Mouse (Mus musculus) CH12.LX (cell line): ENCODE measurements around the gene Tenm1. TPM values are rescaled to one million over a fixed set of nuclear protein-coding genes. Genes with fewer than 3 reads are reported as not detected.
A peak's percentile ranks its signal among the peaks of the same experiment; 100 is the strongest.

Source experiments
- DNase-seq: peaks from one replicate; pipeline ENCODE4 v3.0.0-alpha.2; 2013; ENCODE audit errors: extremely low read depth
- H3K27ac ChIP-seq: 2 replicates; pipeline ENCODE4 v1.5.1; 2012; ENCODE audit warnings: low read depth, mild to moderate bottlenecking, control low read depth, moderate library complexity; ENCODE audit not compliant: insufficient read depth
- H3K27me3 ChIP-seq: replicated peaks from 2 replicates; pipeline ENCODE3; 2012; ENCODE audit warnings: inconsistent platforms
- H3K36me3 ChIP-seq, 2 experiments: replicated peaks in 1 of 2; 2 replicates each; pipeline versions ENCODE3 to v1.6.1; 2012; ENCODE audit warnings: inconsistent platforms in 1 of 2, low read length in 1 of 2, mild to moderate bottlenecking in 1 of 2, mixed read lengths in 1 of 2, moderate library complexity in 1 of 2; ENCODE audit not compliant: control insufficient read depth in 1 of 2, insufficient read depth in 1 of 2
- H3K4me1 ChIP-seq, 2 experiments: 2 replicates each; pipeline ENCODE4 v1.6.1; 2012; ENCODE audit warnings: inconsistent platforms in 1 of 2, moderate library complexity in 1 of 2; ENCODE audit not compliant: insufficient read depth in 2 of 2, control insufficient read depth in 1 of 2
- H3K4me2 ChIP-seq: 2 replicates; pipeline ENCODE4 v1.6.1; 2012; ENCODE audit warnings: low read depth, mild to moderate bottlenecking, control low read depth; ENCODE audit not compliant: poor library complexity, insufficient read depth, severe bottlenecking
- H3K4me3 ChIP-seq, 3 experiments: fragments of 150-350 bp in 1 of 3; sonication (generic) in 1 of 3; replicated peaks in 1 of 3; 2 replicates each; pipeline versions ENCODE3 to v1.5.1; 2011 to 2012; ENCODE audit warnings: low read depth in 2 of 3, low read length in 2 of 3, mild to moderate bottlenecking in 2 of 3, moderate library complexity in 2 of 3, control low read depth in 1 of 3, improper control_type of control experiment in 1 of 3, inconsistent platforms in 1 of 3, mixed read lengths in 1 of 3; ENCODE audit not compliant: poor library complexity in 1 of 3
- H3K79me2 ChIP-seq: replicated peaks from 2 replicates; pipeline ENCODE4 v1.6.1; 2012; ENCODE audit warnings: mild to moderate bottlenecking, moderate library complexity; ENCODE audit not compliant: control insufficient read depth, poor library complexity, insufficient read depth, severe bottlenecking; ENCODE audit errors: extremely low read depth
- H3K9ac ChIP-seq: 2 replicates; pipeline ENCODE4 v1.6.1; 2012; ENCODE audit warnings: low read depth, mild to moderate bottlenecking, control low read depth, moderate library complexity; ENCODE audit not compliant: insufficient read depth
- H3K9me3 ChIP-seq: replicated peaks from 2 replicates; pipeline ENCODE3; 2012; ENCODE audit warnings: low read length, inconsistent platforms, mixed read lengths
- CHD1 ChIP-seq: IDR thresholded peaks from 2 replicates; pipeline ENCODE4 v1.6.1; 2012; ENCODE audit warnings: low read depth, low read length, improper control_type of control experiment, inconsistent platforms
- CTCF ChIP-seq, 2 experiments: IDR thresholded peaks in 1 of 2; conservative IDR thresholded peaks in 1 of 2; 2 replicates each; pipeline ENCODE4 v1.5.1; 2011 to 2012; ENCODE audit warnings: low read depth in 2 of 2, low read length in 2 of 2, improper control_type of control experiment in 1 of 2, inconsistent platforms in 1 of 2, mild to moderate bottlenecking in 1 of 2, moderate library complexity in 1 of 2
- E2F4 ChIP-seq: IDR thresholded peaks from 2 replicates; pipeline ENCODE4 v1.6.1; 2011; ENCODE audit warnings: low read depth, low read length, improper control_type of control experiment; ENCODE audit not compliant: insufficient replicate concordance
- EP300 ChIP-seq: IDR thresholded peaks from 2 replicates; pipeline ENCODE4 v1.6.1; 2011; ENCODE audit warnings: low read length, improper control_type of control experiment
- GABPA ChIP-seq: IDR thresholded peaks from 2 replicates; pipeline ENCODE4 v1.6.1; 2012; ENCODE audit warnings: low read depth, low read length, improper control_type of control experiment, inconsistent platforms; ENCODE audit not compliant: insufficient replicate concordance
- IRF4 ChIP-seq: IDR thresholded peaks from 2 replicates; pipeline ENCODE4 v1.6.1; 2014; ENCODE audit warnings: low read depth, mild to moderate bottlenecking, inconsistent platforms, low read length, improper control_type of control experiment
- KAT2A ChIP-seq: IDR thresholded peaks from 2 replicates; pipeline ENCODE4 v1.6.1; 2012; ENCODE audit warnings: low read length, improper control_type of control experiment, inconsistent platforms; ENCODE audit not compliant: insufficient replicate concordance
- MAFK ChIP-seq: IDR thresholded peaks from 2 replicates; pipeline ENCODE4 v1.6.1; 2011; ENCODE audit warnings: low read length, improper control_type of control experiment; ENCODE audit not compliant: insufficient replicate concordance
- MAZ ChIP-seq: IDR thresholded peaks from 2 replicates; pipeline ENCODE4 v1.6.1; 2012; ENCODE audit warnings: low read depth, mild to moderate bottlenecking, inconsistent platforms, low read length, improper control_type of control experiment, moderate library complexity
- MEF2A ChIP-seq: IDR thresholded peaks from 2 replicates; pipeline ENCODE4 v1.6.1; 2014; ENCODE audit warnings: low read depth, mild to moderate bottlenecking, inconsistent platforms, low read length, improper control_type of control experiment, borderline replicate concordance
- MYC ChIP-seq: IDR thresholded peaks from 2 replicates; pipeline ENCODE4 v1.6.1; 2011; ENCODE audit warnings: low read depth, mild to moderate bottlenecking, improper control_type of control experiment, low read length
- NELFE ChIP-seq: IDR thresholded peaks from 2 replicates; pipeline ENCODE4 v1.6.1; 2011; ENCODE audit warnings: low read depth, low read length, improper control_type of control experiment
- NRF1 ChIP-seq: IDR thresholded peaks from 2 replicates; pipeline ENCODE4 v1.6.1; 2014; ENCODE audit warnings: low read depth, mild to moderate bottlenecking, inconsistent platforms, low read length, improper control_type of control experiment, moderate library complexity
- POLR2A ChIP-seq: IDR thresholded peaks from 2 replicates; pipeline ENCODE4 v1.6.1; 2011; ENCODE audit warnings: low read depth, mild to moderate bottlenecking, improper control_type of control experiment, low read length
- RAD21 ChIP-seq: IDR thresholded peaks from 2 replicates; pipeline ENCODE4 v1.6.1; 2011; ENCODE audit warnings: low read depth, mild to moderate bottlenecking, low read length, improper control_type of control experiment, moderate library complexity
- SMC3 ChIP-seq: IDR thresholded peaks from 2 replicates; pipeline ENCODE4 v1.6.1; 2011; ENCODE audit warnings: low read depth, low read length, improper control_type of control experiment
- TCF12 ChIP-seq: IDR thresholded peaks from 2 replicates; pipeline ENCODE4 v1.6.1; 2014; ENCODE audit warnings: low read depth, mild to moderate bottlenecking, inconsistent platforms, low read length, improper control_type of control experiment
- UBTF ChIP-seq: IDR thresholded peaks from 2 replicates; pipeline ENCODE4 v1.6.1; 2012; ENCODE audit warnings: low read depth, mild to moderate bottlenecking, inconsistent platforms, low read length, improper control_type of control experiment, moderate library complexity
- USF2 ChIP-seq: conservative IDR thresholded peaks from 2 replicates; pipeline ENCODE4 v1.6.1; 2011; ENCODE audit warnings: low read depth, low read length, improper control_type of control experiment
- dilution Hi-C: fragments of 300-500 bp; cut with MboI; formaldehyde crosslinking; loops from 2 replicates; pipeline ENCODE4 v1.14.3; 2020; ENCODE audit warnings: low sequenced_read_pairs; ENCODE audit not compliant: extremely low pct_unique_long_range_greater_than_20kb, extremely low pct_ligation_motif_present
- in situ Hi-C: fragments of 300-500 bp; cut with MboI; formaldehyde crosslinking; loops from 3 replicates; pipeline ENCODE4 v1.14.3; 2019; ENCODE audit warnings: low sequenced_read_pairs, low pct_ligation_motif_present, low pct_unique_long_range_greater_than_20kb, mixed read lengths
- polyA plus RNA-seq: library from polyadenylated mRNA; unstranded; fragments of >175 nt; gene quantifications from 2 replicates; pipeline ENCODE4 v1.2.1, GENCODE M21; 2012; ENCODE audit warnings: low read depth; ENCODE audit not compliant: insufficient read length
- total RNA-seq, 2 experiments: library from RNA; depleted of rRNA; stranded (reverse); fragments of 300-350 nt in 1 of 2; fragments of >200 nt in 1 of 2; gene quantifications; 2 replicates each; pipeline ENCODE4 v1.2.3; 2012 to 2014

Tenm1 gene
- total and polyA plus RNA-seq, 3 experiments, result 0.20 TPM; not detected in 2

DNA sequence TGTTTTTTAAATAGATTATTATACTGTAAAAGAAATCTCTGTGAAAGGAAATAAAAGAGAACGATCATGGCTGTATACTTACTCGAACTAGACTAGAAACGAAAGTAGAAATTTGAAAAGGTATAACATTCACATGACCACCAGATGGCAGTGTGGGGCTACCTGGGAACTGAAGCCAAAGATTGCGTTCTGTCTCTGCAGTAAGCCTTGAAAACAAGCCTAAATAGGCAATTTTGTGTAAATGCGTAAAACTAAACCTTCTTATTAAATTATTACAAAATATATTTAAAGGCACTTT, 888.2 kb downstream of the Tenm1 start:
- Histone ChIP-seq H3K36me3 (no peaks in the 10 kb centered on the region), H3K4me2 (no peak overlapping the region), H3K27ac (no peak overlapping the region), H3K4me1 (peaks cover 2 to 10% of the 10 kb centered on the region in 2 experiments; a peak in 2 of 4 replicates), H3K9me3 (no peaks in the 10 kb centered on the region), H3K79me2 (no peaks in the 10 kb centered on the region), H3K4me3 (peak overlapping the region in 1 of 3 experiments; percentile 46), H3K27me3 (no peaks in the 10 kb centered on the region), H3K9ac (no peak overlapping the region; the same call in 1 of the 2 replicates)
- DNase-seq, result peak; percentile 71
- TF ChIP-seq SMC3, result peak; percentile 43
- TF ChIP-seq MYC, result no peak
- TF ChIP-seq CTCF (conservative IDR thresholded peaks at IDR 0.05 in 1 of 2, IDR thresholded peaks at IDR 0.05 in 1 of 2; ENCODE audit: low read depth in 2 of 2, low read length in 2 of 2), result peak; percentile 26 to 66; a peak in 3 of 4 replicates
- TF ChIP-seq MEF2A, result no peak
- peak; percentile 63 for TF ChIP-seq RAD21
- no peak for TF ChIP-seq UBTF
- in situ Hi-C loops (no loop called here), dilution Hi-C loops (no loop called here)

DNA sequence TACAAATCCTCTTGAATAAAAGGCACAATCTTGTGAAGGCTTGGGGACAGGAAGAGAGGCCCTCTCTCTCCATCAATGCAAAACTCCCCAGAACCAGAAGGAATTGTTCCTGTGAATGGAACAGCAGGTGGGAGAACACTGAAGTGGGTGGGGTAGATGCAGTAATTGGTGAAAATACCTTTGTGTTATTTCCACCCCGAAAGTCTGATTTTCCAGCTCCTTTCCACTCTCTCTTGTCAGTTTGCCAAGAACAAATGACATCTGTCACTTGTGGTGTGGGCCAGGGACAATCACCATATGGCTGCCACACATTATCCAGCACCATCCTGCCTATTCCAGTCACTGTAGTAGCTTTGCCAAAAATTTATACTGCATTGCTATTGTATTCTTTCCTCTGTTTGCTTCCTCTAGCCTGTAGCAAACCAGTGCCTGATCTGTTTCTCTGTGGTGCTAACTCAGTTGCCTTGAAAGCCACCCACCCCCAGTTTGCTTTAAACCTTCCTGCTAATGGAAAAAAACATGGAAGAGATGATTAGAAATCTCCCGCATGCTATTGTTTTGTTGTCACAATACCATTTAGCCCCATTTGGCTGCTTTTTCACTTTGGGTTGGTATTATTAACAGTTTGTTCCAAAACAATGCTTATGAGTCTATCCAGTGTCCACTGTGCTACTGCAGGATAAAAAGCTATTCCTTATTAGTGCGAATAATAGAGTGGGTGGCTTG, 888.7 kb downstream of the Tenm1 start:
- Histone ChIP-seq H3K9ac (peak overlapping the region; percentile 33; the same call in 1 of the 2 replicates), H3K4me3 (peak overlapping the region in 1 of 3 experiments; percentile 46), H3K36me3 (no peaks in the 10 kb centered on the region), H3K79me2 (no peaks in the 10 kb centered on the region), H3K27me3 (no peaks in the 10 kb centered on the region), H3K4me2 (peak overlapping the region; percentile 67), H3K9me3 (no peaks in the 10 kb centered on the region), H3K27ac (no peak overlapping the region), H3K4me1 (peaks cover 2 to 10% of the 10 kb centered on the region in 2 experiments; a peak in 2 of 4 replicates)
- in situ Hi-C loops, result no loop called here
- dilution Hi-C loops, result no loop called here
- TF ChIP-seq MEF2A, result no peak
- TF ChIP-seq KAT2A, result no peak
- TF ChIP-seq TCF12, result no peak
- TF ChIP-seq CTCF (conservative IDR thresholded peaks at IDR 0.05 in 1 of 2, IDR thresholded peaks at IDR 0.05 in 1 of 2; ENCODE audit: low read depth in 2 of 2, low read length in 2 of 2), result no peak
- no peak for TF ChIP-seq MAZ
- no peak for TF ChIP-seq GABPA
- TF ChIP-seq MAFK, result no peak
- TF ChIP-seq POLR2A, result no peak
- no peak for TF ChIP-seq EP300
- TF ChIP-seq IRF4, result no peak
- no peak for TF ChIP-seq NRF1
- no peak for TF ChIP-seq E2F4
- TF ChIP-seq USF2, result no peak
- TF ChIP-seq NELFE, result no peak
- TF ChIP-seq MYC, result no peak
- TF ChIP-seq CHD1, result no peak
- no peak for DNase-seq
